Mouse (Mus musculus): ENCODE measurements at regions not wholly inside any gene's neighbourhood (a gene's known extent, or its start where the extent isn't known, plus 50 kb on each side); places are given as distances from the start of the nearest gene placed in this dataset.
A peak's percentile ranks its signal among the peaks of the same experiment; 100 is the strongest.

- no peak for DNase-seq
These were observed 71.0 kb upstream of the Usp24 start for GRCm38 (mm10) chr4:106244826-106245510.

- peak; percentile 39 for DNase-seq
These were observed 69.3 kb upstream of the Usp24 start for GRCm38 (mm10) chr4:106246695-106247094.

GRCm38 (mm10) chr4:106247398-106247797, 68.6 kb upstream of the Usp24 start:
- DNase-seq: no peak

GRCm38 (mm10) chr4:106248272-106248671, 67.7 kb upstream of the Usp24 start:
- peak; percentile 95 for DNase-seq

GRCm38 (mm10) chr4:106249028-106249782, 66.8 kb upstream of the Usp24 start:
- peak; percentile 64 for DNase-seq

GRCm38 (mm10) chr4:106250048-106250447, 66.0 kb upstream of the Usp24 start:
- DNase-seq: no peak

- DNase-seq: no peak
These were observed 64.6 kb upstream of the Usp24 start for GRCm38 (mm10) chr4:106251430-106251829.

GRCm38 (mm10) chr4:106252946-106253345, 63.1 kb upstream of the Usp24 start:
- DNase-seq: no peak

GRCm38 (mm10) chr4:106254761-106255475, 61.1 kb upstream of the Usp24 start:
- no peak for DNase-seq

GRCm38 (mm10) chr4:106255959-106256609, 59.9 kb upstream of the Usp24 start:
- DNase-seq: no peak

- no peak for DNase-seq
These were observed 54.6 kb upstream of the Usp24 start for GRCm38 (mm10) chr4:106261404-106261803.

- DNase-seq: no peak
These were observed 54.0 kb upstream of the Usp24 start for GRCm38 (mm10) chr4:106261901-106262560.

GRCm38 (mm10) chr4:106262751-106263725, 53.0 kb upstream of the Usp24 start:
- no peak for DNase-seq
